Mouse (Mus musculus) C2C12 (cell line): ENCODE measurements at regions not wholly inside any gene's neighbourhood (a gene's known extent, or its start where the extent isn't known, plus 50 kb on each side); places are given as distances from the start of the nearest gene placed in this dataset.

ENCODE experiments used
- CEBPB ChIP-seq: IDR thresholded peaks from one replicate; pipeline ENCODE4 v1.6.1; 2011; ENCODE audit warnings: low read depth, mild to moderate bottlenecking, control low read depth, moderate library complexity
- CTCF ChIP-seq: IDR thresholded peaks from one replicate; pipeline ENCODE4 v1.5.1; 2011; ENCODE audit not compliant: control insufficient read depth, insufficient read depth, insufficient read length
- MAX ChIP-seq: IDR thresholded peaks from one replicate; pipeline ENCODE4 v1.6.1; 2011; ENCODE audit warnings: mild to moderate bottlenecking, control low read depth
- MYOD1 ChIP-seq: IDR thresholded peaks from one replicate; pipeline ENCODE4 v1.6.1; 2011; ENCODE audit warnings: low read depth; ENCODE audit not compliant: control insufficient read depth, insufficient read length
- MYOG ChIP-seq: IDR thresholded peaks from one replicate; pipeline ENCODE4 v1.6.1; 2011; ENCODE audit not compliant: control insufficient read depth, insufficient read length; ENCODE audit errors: extremely low read depth

GRCm38 (mm10) chrX:11512928-11513327, 185.3 kb downstream of the H2al1j start:
- no peak for TF ChIP-seq CTCF
- TF ChIP-seq MAX: no peak
- no peak for TF ChIP-seq MYOD1
- no peak for TF ChIP-seq MYOG
- TF ChIP-seq CEBPB: no peak
